Mouse (Mus musculus) Patski (cell line): ENCODE measurements at regions not wholly inside any gene's neighbourhood (a gene's known extent, or its start where the extent isn't known, plus 50 kb on each side); places are given as distances from the start of the nearest gene placed in this dataset.
A peak's percentile ranks its signal among the peaks of the same experiment; 100 is the strongest.
"Not testable (repeated sequence)": the region's sequence is repeated elsewhere in the genome, so short reads cannot be mapped to it uniquely, and the experiment has no call there.

Experiments used
- ATAC-seq: fragments of 100-300 bp; one replicate; pipeline ENCODE4 v1.8.0; 2021
- CTCF ChIA-PET: fragments of 350-600 bp; sonication (Branson Sonifier 250); formaldehyde crosslinking; loops from one replicate; lab custom pipeline; 2022; ENCODE audit warnings: inconsistent platforms; lab: Charles Lee
- POLR2A ChIA-PET: fragments of 350-600 bp; sonication (Branson Sonifier 250); formaldehyde crosslinking; loops from one replicate; lab custom pipeline; 2022; ENCODE audit warnings: antibody characterized with exemption, inconsistent platforms; lab: Charles Lee
- DNase-seq: peaks from one replicate; pipeline ENCODE4 v3.0.0-alpha.2; 2011; ENCODE audit warnings: low read depth, low spot score
- H3K27me3 ChIP-seq: fragments of 371-371 bp; one replicate; pipeline ENCODE4 v1.5.1; 2021
- CTCF ChIP-seq: fragments of 100-300 bp; IDR thresholded peaks from one replicate; pipeline ENCODE4 v1.5.1; 2021
- in situ Hi-C: fragments of 300-500 bp; cut with MboI; formaldehyde crosslinking; loops from 3 replicates; pipeline ENCODE4 v1.11.1; 2018; ENCODE audit warnings: low pct_unique_long_range_greater_than_20kb, mixed read lengths

DNA sequence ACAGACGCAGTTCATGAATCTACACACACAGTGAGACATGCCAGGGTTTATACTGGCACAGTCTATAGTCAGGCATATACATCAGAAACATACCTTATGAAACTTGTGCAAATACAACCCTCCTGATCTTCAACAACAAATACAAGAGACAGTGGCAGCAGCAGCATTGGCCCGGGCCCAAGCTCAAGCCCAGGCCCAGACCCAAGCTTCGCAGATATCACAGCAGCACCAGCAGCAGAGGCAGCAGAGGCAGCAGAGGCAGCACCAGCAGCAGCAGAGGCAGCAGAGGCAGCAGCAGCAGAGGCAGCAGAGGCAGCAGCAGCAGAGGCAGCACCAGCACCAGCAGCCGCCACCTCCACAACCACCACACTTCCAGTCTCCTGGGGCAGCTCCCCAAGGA, 80.0 kb downstream of the Samd9l start:
- no peak for TF ChIP-seq CTCF
- DNase-seq (no peak), ATAC-seq (no peak)
- no peaks in the 10 kb centered on the region for H3K27me3 ChIP-seq
- POLR2A ChIA-PET = no interaction called here
- in situ Hi-C loops = no loop called here
- CTCF ChIA-PET = no interaction called here

DNA sequence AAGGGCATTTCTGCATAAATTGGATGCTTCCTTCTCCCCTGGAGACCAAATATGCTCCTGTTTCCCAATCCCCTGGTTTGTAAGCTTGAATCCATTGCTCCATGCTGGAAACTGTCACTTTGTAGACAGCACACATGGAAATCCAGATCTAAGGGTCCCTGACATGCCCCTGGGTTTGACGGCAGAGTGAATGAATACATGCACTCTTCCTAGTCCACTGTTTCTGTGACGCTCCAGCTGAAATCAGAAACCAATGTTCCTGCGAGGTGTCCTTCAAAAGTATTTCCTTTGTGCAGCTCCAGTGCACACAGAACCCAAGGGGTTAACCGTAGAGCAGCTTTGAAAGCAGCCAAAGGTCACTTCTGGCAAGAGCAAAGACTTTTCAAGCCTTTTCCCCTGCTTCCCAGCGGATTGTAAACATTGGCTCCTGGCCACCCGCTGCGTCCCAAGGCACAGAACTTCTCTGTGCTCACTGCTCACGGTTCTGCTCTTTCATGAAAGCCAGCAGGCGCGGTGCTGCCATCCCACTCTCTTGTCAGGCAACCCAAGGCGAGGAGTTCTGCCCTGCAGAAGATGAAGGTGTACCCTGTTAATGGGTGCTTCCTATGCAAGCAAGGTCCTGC, 91.7 kb downstream of the Samd9l start:
- POLR2A ChIA-PET, ATAC-seq, CTCF ChIA-PET, in situ Hi-C loops, DNase-seq, H3K27me3 ChIP-seq: not testable (repeated sequence)

DNA sequence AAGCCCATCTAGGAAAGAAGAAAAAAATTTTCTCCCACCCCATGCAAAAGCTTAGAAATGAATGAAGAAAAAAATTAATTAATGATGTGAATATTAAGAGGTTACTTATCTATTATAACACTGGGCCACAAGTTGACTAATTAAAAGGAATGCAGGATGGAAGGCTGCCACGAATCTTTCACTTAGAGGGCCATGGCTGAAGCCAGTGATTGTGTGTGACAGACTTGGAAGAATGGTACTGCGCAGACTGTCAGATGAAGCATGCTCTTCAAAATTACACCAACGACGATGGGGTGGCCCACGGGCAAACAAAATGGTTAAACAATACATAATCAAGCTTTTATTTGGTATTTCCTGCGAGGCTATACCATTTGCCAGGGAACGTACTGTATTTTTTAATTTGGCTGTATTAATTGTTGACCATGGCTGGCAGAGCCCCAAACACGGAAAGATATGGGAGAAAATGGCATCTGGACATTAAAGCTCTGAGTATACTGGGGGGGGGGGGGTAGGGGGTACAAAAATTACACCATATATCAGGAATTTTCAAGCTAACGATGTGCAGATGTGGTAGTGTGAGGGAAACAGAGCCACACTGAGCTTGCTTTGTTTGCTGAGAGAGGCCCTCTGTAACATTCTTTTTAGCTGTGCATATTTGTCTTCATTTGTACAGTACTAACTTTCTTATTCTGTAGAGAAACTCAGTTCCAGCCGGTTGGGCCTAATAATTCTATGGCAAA, 94.3 kb downstream of the Samd9l start:
- H3K27me3 ChIP-seq, in situ Hi-C loops, DNase-seq, POLR2A ChIA-PET, CTCF ChIA-PET, ATAC-seq: not testable (repeated sequence)

DNA sequence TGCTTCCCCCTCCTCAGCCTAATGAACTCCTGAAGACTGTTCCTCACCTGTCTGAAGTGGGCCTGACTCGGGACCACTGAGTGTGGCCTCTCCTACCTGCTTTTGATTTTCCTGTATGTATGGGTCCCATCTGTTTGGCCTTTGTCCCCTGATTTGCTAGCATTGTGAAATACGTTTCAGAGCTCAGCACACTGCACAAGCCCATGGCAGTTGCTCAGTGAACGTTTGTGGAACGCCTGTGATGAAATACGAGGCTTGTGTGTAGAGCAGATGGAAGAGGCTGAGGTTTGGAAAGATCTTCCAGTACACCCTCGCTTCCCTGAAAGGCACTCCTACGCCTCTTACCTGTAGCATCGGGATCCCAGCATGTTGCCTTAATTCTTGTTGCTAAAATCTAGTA, 106.1 kb downstream of the Samd9l start:
- CTCF ChIA-PET, ATAC-seq, H3K27me3 ChIP-seq, POLR2A ChIA-PET, DNase-seq, in situ Hi-C loops: not testable (repeated sequence)

DNA sequence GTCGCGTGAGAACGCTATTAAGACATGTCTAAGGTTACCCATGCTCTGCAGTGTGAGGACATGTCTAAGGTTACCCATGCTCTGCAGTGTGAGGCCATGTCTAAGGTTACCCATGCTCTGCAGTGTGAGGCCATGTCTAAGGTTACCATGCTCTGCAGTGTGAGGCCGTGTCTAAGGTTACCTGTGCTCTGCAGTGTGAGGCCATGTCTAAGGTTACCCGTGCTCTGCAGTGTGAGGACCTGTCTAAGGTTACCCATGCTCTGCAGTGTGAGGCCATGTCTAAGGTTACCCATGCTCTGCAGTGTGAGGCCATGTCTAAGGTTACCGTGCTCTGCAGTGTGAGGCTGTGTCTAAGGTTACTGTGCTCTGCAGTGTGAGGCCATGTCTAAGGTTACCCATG, 107.4 kb downstream of the Samd9l start:
- in situ Hi-C loops, POLR2A ChIA-PET, CTCF ChIA-PET, H3K27me3 ChIP-seq: not testable (repeated sequence)
- ATAC-seq (peak; percentile 95), DNase-seq (peak; percentile 46)

DNA sequence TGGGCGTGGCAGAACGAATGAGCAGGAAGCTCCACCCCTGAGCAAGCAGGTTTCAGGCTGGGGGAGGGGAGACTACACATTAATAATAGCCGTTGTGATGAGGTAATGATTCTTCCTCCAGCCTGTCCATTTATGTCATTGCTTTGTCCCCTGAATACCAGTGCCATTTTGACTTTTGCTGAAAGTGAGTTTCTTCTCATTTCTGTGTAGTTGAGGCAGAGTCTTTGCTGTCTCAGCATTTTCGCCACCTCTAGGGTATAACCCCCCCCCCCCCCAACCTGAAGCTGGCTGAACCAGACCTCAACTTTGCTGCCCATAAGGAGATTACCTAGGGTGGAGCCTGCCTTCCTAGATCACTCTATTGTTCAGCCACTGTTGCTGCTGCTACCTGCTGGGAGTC, 130.6 kb downstream of the Samd9l start:
- H3K27me3 ChIP-seq, DNase-seq, in situ Hi-C loops, ATAC-seq, CTCF ChIA-PET, POLR2A ChIA-PET: not testable (repeated sequence)

DNA sequence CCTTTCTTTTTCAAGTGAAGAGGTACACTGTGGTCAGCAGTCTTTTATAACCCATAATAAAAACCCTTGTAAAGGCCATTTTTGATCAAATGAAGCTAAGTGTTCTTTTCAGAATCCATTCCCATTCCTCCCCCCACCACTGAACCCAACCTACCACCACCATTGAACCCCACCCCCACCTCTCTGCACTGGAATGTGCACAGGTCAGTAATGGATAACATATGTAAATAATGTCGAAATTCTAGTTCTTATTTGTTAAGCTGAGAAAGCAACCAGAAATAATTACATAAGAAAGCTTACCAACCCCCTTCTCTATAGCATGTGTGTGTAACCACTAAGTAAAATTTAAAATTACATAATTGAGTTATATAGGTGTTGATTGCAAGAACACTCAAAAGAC, 133.9 kb downstream of the Samd9l start:
- ATAC-seq, in situ Hi-C loops, POLR2A ChIA-PET, CTCF ChIA-PET, DNase-seq, H3K27me3 ChIP-seq: not testable (repeated sequence)
